Mouse (Mus musculus): ENCODE results near the gene Ovol3.
A peak's percentile ranks its signal among the peaks of the same experiment; 100 is the strongest.

DNA sequence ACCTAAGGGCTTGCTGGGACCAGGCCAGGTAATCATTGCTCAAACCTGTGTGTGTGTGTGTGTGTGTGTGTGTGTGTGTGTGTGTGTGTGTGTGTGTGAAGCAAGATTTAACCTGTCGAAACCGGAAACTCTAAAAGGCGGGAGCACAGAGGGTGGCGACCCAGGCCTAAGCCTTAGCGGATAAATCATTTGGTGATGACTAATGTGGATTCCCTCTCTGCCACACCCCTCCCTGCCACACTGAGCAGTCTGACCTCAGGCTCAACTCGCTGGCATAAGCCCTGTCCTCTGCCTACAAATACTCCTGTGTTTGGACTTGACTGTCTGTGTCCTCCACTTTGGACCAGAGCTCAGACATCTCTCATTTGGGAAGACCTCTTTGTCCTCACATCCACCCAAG lies 39.4 kb downstream of the Ovol3 start:
- TF ChIP-seq POLR2A (IDR thresholded peaks at IDR 0.05; ENCODE audit: insufficient read length, low read depth) (peak; percentile 19), CEBPB (IDR thresholded peaks at IDR 0.05; ENCODE audit: insufficient read depth, poor library complexity, severe bottlenecking) (no peak), MYOD1 (IDR thresholded peaks at IDR 0.05; ENCODE audit: control insufficient read depth in 1 of 3, insufficient read length in 2 of 3, low read depth in 2 of 3) (no peak), POLR2AphosphoS2 (IDR thresholded peaks at IDR 0.05; ENCODE audit: insufficient read length, low read depth) (peak; percentile 42), TCF12 (IDR thresholded peaks at IDR 0.05; ENCODE audit: insufficient read depth, poor library complexity, severe bottlenecking) (no peak), E2F4 (IDR thresholded peaks at IDR 0.05; ENCODE audit: insufficient read depth) (no peak), USF1 (IDR thresholded peaks at IDR 0.05; ENCODE audit: low read depth) (no peak), MYOG (IDR thresholded peaks at IDR 0.05; ENCODE audit: control insufficient read depth in 1 of 3, insufficient read depth in 1 of 3, insufficient read length in 2 of 3, low read depth in 2 of 3) (no peak), MAX (IDR thresholded peaks at IDR 0.05; ENCODE audit: low read depth) (no peak)
